Mouse (Mus musculus) T-helper 2 cell (primary cell): Measurements from ENCODE around the gene Sapcd1.

Experiments
- in situ Hi-C: fragments of 300-600 bp; cut with MboI, MseI; formaldehyde crosslinking; loops from one replicate; pipeline ENCODE4 v1.15.1; 2025; ENCODE audit warnings: high pct_unique_total_duplicates

Gene Sapcd1

DNA sequence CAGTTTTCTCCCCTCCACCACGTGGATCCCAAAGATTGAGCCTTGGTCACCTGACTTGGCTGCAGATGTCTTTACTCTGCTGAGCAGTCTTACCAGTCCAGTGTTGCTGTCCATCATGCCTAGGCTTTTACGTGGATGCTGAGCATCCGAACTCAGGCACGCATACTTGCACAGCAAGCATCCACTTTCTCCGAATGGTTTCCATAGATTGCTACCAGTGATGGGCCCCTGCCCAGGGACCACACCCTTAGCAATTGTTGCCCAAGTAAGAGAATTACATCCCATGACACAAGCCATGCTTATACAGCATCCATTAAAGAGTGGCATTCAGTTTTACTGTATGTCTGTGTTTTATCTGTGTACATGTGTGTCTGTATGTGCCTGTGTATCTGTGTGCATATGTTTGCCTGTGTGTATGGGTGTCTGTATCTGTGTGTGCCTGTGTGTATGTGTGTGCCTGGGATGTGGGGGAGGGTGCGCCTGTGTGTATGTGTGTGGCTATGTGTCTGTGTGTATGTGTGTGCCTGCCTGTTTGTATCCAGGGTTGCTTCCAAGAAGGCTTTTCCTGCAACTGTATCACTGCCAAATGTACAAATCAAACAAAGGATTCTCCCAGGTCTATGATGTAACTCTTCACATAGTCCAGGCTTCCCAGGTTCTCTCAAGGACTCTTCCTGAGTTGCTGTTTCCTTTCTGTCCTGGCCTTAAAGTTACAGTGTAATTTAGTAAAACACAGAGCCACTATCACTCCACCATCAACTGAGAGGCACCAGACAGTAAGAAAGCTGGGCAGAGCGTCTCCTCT, 28.1 kb upstream of the Sapcd1 start:
- in situ Hi-C loops = no loop called here

DNA sequence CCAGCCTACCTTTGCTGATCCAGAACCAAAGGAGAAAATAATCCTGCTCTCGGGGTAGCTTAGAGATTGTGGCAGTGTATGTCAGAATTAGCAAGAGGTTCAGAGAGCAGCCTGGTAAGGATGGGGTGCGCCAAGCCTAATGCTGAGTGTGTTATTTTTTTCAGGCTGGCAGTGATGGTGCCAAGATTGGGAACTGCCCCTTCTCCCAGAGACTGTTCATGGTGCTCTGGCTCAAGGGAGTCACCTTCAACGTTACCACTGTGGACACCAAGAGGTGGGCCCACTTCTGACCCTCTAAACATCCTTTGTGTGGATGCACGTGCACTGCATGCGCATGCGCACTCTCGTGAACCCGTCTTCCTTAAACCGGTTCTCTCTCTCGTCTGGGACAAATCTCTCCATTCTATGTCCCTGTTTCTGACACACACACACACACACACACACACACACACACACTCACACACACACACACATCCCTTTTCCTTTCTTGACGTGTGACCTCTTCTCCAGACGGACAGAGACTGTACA, 24.5 kb upstream of the Sapcd1 start:
- in situ Hi-C loops = no loop called here

DNA sequence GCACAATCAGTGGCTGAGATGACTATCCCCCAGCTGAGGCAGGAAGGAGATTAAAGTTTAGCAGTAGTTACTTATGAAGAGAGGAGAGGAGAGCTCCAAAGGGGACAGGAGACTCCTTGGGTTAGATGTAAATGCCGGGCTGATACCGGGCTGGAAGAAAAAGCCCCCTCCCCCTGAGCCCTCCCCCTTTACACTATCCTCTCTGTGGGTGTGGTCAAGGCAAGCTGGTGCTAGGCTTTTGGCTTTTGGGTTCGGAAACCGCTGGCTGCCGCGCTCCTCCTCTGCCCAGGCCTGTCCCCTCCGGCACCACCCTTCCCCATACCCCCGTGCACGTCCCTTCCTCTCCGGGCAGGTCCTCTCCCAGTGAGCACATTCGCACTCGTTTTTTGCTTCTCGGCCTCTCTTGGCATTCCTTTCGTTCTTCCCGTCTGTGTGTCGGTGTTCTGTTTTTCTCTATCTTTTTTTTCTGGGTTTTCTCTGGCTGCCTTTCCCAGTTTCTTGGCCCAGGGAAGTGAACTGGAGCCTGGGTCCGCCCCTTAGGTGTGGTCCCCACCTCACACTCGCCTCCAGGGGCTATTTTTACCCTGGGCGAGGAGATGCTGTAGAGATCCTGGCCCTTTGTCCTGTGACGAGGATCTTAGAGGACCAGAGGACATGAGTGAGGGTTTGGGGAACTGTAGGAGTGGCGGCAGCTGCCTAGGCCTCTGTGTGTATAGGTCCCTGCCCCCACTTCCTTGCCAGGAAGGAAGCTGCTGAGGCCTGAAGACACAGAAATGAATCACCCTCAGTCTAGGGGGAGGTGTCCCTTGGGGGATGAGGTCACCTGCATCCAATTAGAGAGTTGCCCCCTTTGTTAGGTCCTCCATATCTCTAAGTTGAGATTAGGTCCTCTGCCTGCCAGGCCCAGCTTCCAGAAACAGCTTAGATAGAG, 23.6 kb upstream of the Sapcd1 start:
- in situ Hi-C loops = no loop called here

DNA sequence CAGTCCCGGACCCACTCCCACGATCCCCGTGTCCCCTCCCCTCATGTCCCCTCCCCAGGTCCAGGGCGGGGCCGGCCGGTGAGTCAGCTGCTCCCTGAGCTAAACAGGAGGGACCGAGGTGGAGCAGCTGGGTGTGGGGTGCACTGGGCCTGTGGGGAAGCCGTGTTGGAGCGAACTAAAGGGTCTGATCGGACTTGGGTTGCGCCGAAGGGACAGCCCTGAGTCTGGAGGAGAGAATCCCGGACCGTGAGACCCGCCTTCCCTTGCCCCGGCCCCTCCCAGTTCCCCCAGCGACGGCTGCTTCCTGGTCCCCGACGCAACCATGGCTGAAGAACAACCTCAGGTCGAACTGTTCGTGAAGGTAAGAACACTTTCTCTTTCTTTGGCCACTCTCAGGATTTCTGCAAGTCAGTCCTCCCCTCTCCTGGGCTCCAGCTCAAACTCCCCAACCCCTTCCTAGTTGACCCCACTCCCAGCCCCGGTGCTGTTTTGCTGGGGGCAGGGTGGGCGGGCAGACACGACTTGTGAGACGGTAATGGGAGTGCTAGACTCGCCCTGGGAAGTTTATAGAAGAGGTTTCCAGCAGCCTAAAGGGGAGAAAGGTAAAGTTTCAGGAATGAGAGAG, 22.4 kb upstream of the Sapcd1 start:
- in situ Hi-C loops = no loop called here

DNA sequence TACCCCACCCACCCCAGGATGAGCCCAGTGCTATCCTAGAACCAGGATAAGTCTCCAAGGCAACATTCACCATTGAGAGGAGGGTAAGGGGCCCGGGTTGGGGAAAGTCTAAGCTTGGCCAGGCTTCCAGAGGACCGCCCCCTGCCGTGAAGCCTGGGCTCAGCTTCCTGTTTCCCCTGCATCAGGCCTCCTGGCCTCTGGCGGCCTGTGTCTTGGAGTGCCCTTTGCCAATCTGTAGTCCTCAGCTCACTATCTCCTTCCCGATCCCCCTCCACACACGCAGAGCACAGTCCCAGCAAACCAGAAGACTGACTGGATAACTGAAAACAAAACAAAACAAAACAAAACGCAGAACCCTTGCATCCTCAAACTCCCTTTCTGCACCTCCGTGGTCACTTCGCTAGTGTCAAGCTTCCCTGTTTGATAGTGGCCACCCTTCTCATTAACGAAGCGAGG, 21.8 kb upstream of the Sapcd1 start, which contains the start of gene Clic1:
Gene Clic1 (plus strand): TSS at position 406 of the 456 bp plus-strand sequence.
- in situ Hi-C loops = no loop called here

DNA sequence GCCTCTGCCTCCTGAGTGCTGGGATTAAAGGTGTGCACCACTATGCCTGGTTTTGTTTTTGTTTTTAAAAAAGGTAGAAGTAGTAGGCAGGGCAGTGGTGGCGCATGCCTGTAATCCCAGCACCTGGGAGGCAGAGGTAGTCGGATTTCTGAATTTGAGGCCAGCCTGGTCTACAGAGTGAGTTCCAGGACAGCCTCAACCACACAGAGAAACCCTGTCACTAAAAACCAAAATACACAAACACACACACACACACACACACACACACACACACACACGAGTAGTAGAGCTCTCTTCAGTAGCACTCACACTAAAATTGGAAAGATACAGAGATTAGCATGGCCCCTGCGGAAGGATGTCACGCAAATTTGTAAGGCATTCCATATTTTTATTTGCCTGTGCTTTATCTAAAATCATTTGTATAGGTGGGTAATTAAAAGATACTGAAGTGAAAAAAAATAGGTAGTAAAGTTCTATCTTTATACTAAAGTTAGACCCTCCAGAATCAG, 21.2 kb upstream of the Sapcd1 start:
- in situ Hi-C loops = no loop called here

DNA sequence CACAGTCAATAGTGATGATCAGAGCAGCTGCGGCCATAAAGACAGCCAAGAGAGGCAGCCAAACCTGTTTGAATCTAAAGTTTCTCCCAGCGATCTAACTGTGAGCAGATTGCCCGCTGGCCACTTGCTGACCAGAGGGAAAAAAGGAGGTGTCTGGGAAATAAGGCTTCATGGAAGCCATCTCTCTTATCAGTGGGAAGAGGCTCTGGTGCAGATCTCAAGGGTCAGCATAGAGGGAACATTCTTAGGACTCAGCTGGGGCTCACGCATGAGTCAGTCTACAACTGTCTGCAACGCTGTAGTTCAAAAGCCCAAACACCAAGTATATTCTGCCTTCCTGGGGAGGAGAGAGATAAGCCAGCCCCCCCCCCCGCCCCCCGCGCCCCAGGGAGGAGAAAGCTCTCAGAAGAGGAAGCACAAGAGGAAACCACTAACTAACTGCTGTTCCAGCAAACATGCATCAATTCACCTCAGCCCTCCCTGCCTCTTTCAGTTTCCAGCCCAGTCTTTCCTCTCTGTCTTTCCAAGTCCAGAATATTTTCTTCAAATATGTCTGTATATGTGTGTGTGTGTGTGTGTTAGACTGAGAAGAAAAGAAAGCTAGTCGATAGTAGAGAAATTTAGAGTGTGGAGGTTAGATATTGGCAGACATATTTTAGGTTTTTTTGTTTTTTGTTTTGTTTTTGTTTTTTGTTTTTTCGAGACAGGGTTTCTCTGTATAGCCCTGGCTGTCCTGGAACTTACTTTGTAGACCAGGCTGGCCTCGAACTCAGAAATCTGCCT, 20.5 kb upstream of the Sapcd1 start:
- in situ Hi-C loops = no loop called here

DNA sequence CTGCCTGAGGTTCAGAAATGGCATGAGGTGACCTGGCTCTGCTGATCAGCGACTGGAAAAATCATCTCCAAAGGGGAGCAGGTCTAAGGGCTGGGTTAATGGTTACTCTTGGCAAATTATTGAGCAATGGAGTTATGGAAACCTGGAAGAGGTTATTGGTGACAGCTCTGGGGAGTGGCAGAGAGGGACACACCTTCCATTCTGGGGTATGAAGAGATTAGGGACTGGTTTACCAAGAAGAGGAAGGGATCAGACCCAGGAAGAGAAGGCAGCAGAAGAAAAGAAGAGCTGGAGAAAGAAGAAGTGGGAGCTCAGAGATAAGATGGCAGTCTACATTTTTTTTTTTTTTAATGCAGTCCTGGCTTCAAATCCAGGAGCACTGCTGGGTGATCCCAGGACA, 19.9 kb upstream of the Sapcd1 start:
- in situ Hi-C loops = no loop called here

DNA sequence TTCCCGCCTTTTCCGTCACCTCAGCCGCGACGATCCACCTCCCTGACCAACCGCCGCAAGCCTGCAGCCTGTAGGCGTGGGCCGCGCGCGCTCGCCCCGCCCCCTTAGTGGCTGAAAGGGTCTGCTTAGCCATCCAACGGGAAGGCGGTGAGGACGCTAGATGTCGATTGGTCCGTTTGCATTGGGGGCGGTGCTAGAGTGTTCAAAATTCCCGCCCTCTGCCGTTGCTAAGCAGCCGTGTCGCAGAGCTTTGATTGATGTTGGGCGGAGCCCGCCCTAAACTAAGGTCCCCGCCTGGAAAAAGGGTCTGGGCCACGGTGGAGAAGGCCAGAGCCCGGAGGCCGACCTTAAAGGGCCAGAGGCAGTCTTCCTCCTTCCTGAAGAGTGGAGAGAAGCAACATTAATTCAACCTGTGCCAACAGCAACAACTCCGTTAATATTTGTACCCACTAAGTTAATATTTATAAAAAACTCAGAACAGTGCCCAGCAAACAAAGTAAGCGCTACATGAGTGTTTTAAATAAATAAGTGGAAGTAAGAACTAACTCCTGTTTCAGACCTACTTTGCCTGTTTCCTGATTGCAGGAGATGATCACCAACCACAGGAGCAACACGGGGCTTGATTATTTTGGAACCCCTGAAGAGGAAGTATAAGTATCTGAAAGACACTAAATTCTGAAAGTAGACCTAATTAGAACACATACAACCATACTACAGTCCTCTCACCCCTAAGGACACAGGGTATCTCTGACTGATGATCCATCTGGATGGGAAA, 19.1 kb upstream of the Sapcd1 start, which contains the start of gene Msh5:
Gene Msh5 (minus strand): TSS at position 65 of the 775 bp plus-strand sequence.
- in situ Hi-C loops = no loop called here

DNA sequence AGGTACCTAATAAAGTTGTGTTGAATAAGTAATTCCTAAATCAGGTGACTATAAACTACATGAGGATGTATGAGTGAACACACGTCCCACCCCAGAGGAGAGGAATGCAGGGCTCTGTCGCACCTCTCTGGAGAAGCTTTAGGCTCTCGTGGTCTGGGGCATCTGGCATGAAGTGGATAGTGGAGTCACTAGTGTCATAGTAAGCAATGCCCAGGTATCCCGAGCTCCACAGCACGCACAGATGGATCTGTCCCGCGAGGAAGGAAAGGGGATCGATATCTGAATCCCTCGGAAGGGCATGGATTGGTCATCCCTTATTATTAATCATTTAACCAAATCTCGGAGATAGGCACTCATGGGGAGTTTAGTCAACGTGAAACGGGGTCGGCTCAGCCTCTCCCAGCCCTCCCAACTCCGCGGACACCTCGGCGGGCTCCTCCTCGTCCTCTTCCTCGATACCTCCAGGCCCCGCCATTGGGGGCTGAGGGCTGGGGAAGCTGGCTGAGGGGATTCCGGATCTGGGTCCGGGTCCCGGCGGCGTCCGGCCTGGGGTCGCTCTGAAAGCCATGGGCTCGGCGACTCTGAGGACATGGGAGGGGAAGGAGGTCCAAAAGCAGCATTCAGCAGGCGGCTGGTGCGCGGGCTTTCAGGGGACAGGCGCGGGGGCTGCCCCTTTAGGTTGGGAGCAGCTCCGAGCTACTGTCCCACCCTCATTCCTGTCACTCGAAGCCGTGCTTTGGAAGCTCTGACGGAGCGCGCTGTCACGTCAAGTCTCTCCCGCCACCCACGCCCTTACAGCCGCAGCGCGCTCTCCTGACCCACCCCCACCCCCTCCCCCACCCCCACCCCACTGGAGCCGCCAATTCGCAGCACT, 18.2 kb upstream of the Sapcd1 start:
- in situ Hi-C loops = no loop called here

DNA sequence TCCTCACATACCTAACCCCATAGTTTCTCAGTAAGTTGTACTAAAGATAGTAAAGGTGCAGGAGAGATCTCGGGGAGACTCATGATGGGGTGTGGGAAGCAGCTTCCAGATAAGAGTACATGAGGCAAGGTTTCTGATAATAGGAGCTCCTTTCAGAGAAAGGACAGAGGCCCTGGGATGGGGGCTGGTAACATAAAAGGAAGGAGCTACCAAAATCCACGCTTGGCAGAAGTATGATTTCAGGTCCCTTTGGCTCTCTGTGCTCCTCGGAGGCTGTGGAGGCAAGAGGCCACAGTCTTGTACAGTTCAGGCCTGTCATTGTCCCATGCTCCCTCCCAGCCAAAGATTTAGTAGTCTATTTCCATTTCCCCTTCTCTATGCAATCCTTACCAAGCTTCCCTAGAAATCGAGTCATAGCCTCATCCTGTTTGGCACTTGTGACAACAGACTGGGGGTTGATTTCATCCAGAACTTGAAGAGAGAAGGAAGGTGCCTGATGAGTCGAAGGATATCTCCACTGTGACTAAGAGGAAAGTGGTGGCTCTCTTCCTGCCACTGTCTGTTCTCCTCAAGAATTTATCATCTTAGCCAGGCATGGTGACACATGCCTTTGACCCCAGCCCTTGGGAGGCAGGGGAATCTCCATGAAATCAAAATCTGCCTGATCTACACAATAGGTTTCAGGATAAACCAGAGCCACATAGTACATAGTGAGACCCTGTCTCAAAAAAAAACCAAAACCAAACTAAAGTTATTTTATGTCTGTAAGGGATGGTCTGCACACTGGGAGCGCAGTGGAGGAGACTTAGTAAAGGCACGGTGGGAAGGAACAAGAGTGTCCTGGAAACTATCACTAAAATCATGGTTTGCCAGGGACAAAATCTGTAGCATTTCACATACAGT, 17.3 kb upstream of the Sapcd1 start:
- in situ Hi-C loops = no loop called here

DNA sequence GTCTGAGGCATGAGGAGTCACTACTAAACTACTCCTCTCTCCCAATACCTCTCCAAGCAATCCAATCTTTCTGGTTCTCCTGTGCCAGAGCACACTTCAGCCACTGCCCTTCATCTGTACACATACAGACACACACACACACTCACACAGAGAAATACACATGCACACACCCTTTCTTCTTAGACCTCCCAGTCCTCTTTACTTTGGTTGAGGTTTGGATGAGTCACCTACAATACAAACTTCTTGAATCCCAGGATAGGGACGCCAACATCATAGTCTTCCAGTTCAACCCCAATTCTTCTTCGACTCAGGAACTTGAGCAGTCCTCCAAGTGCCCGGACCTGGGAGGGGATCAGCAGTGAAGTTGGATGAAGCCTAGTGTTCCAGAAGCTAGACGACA, 16.0 kb upstream of the Sapcd1 start:
- in situ Hi-C loops = no loop called here

DNA sequence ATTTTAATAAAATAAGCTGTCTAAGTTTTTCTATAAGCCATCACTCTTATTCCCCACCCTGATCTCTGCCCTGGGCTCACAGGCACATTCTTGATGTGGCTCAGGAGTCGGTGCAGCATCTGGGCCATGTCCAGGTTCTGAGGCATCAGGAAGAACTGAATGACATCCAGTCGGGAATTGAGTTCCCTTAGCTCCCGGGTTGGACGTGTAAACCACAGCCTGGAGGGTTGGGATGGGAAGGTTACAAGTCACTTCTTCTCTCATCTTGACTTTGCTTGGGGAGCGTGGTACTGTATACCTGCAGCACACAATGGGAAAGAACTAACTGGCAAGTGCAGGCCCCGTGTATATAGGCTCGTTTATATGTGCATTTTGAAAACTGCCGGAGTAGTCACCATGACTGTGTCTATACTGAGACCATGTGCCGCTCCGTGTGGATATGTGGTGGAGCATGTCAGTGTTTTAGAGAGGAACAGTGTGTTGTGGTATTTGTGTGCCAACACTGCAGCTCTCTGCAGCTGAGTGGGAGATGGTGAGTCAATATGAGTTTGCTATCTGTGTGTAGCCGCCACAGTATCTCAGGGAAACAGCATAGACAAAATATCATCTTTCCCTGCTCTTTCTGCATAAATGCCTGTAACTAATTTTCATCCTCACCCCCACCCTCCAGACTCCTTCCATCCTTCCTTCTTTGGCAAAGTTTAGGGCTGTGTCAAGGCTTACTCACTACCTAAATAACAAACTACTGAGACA, 11.5 kb upstream of the Sapcd1 start:
- in situ Hi-C loops = no loop called here

DNA sequence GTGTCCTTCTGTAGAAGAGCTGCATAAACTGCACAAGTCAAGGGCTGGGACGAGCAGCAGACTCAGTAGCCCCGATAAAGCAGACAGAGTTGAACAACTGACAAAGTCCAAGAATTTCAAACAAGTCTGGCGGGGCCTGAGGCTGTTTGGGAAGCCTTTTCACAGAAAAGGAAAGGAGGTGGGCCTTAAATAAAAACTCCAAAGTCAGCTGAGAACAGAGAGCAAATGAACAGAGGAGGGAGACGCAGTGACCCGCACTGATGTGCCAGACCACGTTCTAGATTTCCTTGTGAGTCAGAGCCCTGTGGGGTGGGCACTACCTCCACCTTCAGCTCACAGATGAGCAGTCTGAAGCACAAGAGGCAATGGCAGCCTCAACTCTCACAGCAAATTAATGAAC, 7.1 kb upstream of the Sapcd1 start:
- in situ Hi-C loops = loop anchor here (5.0 kb wide), 1 partner anchor 67 kb away; no protein-coding TSS in a partner anchor

DNA sequence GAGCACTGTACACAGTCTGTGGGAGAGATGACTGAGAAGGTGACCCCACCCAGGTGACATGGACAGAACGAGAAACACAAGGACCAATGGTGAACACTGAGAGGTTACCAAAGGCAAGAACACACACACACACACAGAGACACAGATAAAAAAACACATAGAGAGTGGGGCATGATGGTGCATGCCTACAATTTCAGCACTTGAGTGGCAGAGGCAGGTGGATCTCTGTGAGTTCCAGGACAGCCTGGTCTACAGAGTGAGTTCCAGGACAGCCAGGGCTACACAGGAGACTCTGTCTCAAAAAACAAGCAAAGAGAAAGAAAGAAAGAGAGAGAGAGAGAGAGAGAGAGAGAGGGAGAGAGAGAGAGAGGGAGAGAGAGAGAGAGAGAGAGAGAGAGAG, 5.9 kb upstream of the Sapcd1 start:
- in situ Hi-C loops = loop anchor here (5.0 kb wide), 1 partner anchor 69 kb away; no protein-coding TSS in a partner anchor

DNA sequence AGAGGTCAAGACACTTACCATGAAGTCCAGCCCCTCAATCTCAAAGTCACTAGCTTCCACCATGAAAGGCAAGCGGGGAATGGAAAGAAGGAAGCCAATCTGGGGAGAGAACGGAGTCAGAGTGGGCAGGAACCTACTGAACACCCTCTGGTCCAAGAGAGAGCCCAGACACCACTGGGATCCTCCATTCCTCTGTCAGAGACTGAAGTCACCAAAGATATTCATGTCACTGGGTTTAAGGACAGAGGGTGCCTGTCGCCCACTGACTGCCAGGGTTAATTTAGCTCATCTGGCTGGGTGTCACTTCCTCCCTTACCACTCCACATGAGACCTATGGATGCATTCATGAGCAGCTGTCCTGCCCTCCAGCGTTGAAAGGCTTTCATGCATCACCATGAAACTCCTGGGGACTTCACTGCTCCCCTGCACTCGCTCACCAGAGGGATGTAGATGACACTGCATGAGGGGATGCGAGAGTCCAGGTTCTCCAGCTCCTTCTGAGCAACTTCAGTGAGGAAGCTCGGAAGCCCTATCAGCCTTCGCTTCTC, 4.6 kb upstream of the Sapcd1 start:
- in situ Hi-C loops = loop anchor here (5.0 kb wide), 1 partner anchor 70 kb away; no protein-coding TSS in a partner anchor

DNA sequence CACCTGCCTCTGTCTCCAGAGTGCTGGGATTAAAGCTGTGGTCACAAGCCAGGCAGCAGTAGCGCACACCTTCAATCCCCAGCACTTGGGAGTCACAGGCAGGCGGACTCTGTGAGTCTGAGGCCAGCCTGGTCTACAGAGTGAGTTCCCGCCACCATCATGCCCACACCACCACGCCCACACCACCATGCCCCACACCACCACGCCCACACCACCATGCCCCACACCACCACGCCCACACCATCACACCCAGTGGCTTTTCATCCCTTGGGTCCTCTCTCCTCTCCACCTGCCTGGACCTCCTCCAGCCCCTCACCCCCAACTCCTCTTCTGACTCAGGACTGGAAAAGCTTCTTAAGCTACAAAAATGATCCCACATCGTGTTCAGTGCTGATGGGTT, 4.1 kb upstream of the Sapcd1 start:
- in situ Hi-C loops = loop anchor here (5.0 kb wide), 1 partner anchor 70 kb away; no protein-coding TSS in a partner anchor
